Mouse (Mus musculus): ENCODE results near the gene Gm28102. TPM values are rescaled to one million over a fixed set of nuclear protein-coding genes. Genes with fewer than 3 reads are reported as not detected.
"Not testable (repeated sequence)": the region's sequence is repeated elsewhere in the genome, so short reads cannot be mapped to it uniquely, and the experiment has no call there.

Gm28102 gene
- polyA plus RNA-seq (2012; rRNA removed), result not detected in 2 replicates

- not testable (repeated sequence) for DNase-seq (ENCODE audit: low read depth)
These were observed at the start of gene Gm28102 for GRCm38 (mm10) chrY:88053015-88053414. TSS of gene Gm28102 (plus strand) at chrY:88053315.

Data from gonadal fat pad, adult 2 months (tissue).